Mouse (Mus musculus): ENCODE results near the gene Mtus2. TPM values are rescaled to one million over a fixed set of nuclear protein-coding genes. Genes with fewer than 3 reads are reported as not detected.

Mtus2 gene
- polyA plus RNA-seq, 1 experiment from 2014 or later = 20.4 TPM

GRCm38 (mm10) chr5:148264819-148265707 lies 307.9 kb downstream of the Mtus2 start:
- Histone ChIP-seq H3K27ac (ENCODE audit: low read length) (peak overlapping the region; percentile 25; the same call in 1 of the 2 replicates), H3K9me3 (ENCODE audit: control insufficient read depth, low read length) (0 out of 2 replicates have a peak, but pooled peaks cover 3% of the 10 kb centered on the region), H3K4me2 (ENCODE audit: low read depth, low read length) (peak overlapping the region; percentile 71), H3K4me3 (ENCODE audit: low read length) (peak overlapping the region; percentile 52), H3K36me3 (ENCODE audit: control insufficient read depth, insufficient read depth, low read length) (no peaks in the 10 kb centered on the region), H3K4me1 (ENCODE audit: control insufficient read depth, insufficient read depth, low read length) (peaks cover 2% of the 10 kb centered on the region; the same call in 1 of the 2 replicates), H3K9ac (ENCODE audit: low read depth, low read length) (peak overlapping the region; percentile 63), H3K27me3 (replicated peaks; ENCODE audit: control insufficient read depth, insufficient read depth, low read length) (no peaks in the 10 kb centered on the region)
- peak; percentile 85 for ATAC-seq
- WGBS = 1% methylated on average over 31 of the region's 32 CpGs

GRCm38 (mm10) chr5:148266841-148267240 lies 309.7 kb downstream of the Mtus2 start:
- H3K9me3 ChIP-seq (ENCODE audit: control insufficient read depth, low read length) = 0 out of 2 replicates have a peak, but pooled peaks cover 3% of the 10 kb centered on the region
- ATAC-seq = no peak
- WGBS = 64% methylated on average over 2 of the region's 2 CpGs
- H3K36me3 ChIP-seq (ENCODE audit: control insufficient read depth, insufficient read depth, low read length) = no peaks in the 10 kb centered on the region
- H3K9ac ChIP-seq (ENCODE audit: low read depth, low read length) = no peak overlapping the region
- no peak overlapping the region for H3K27ac ChIP-seq (ENCODE audit: low read length)
- peaks cover 2% of the 10 kb centered on the region; the same call in 1 of the 2 replicates for H3K4me1 ChIP-seq (ENCODE audit: control insufficient read depth, insufficient read depth, low read length)
- no peaks in the 10 kb centered on the region for H3K27me3 ChIP-seq (replicated peaks; ENCODE audit: control insufficient read depth, insufficient read depth, low read length)
- 0 out of 2 replicates have a peak overlapping the region, but pooled peaks have one; percentile 6 for H3K4me2 ChIP-seq (ENCODE audit: low read depth, low read length)
- peak overlapping the region; percentile 11; the same call in 1 of the 2 replicates for H3K4me3 ChIP-seq (ENCODE audit: low read length)

GRCm38 (mm10) chr5:148267446-148267845 lies 310.3 kb downstream of the Mtus2 start:
- Histone ChIP-seq H3K27me3 (replicated peaks; ENCODE audit: control insufficient read depth, insufficient read depth, low read length) (no peaks in the 10 kb centered on the region), H3K27ac (ENCODE audit: low read length) (no peak overlapping the region), H3K9me3 (ENCODE audit: control insufficient read depth, low read length) (0 out of 2 replicates have a peak, but pooled peaks cover 3% of the 10 kb centered on the region), H3K36me3 (ENCODE audit: control insufficient read depth, insufficient read depth, low read length) (no peaks in the 10 kb centered on the region), H3K4me1 (ENCODE audit: control insufficient read depth, insufficient read depth, low read length) (peaks cover 2% of the 10 kb centered on the region; the same call in 1 of the 2 replicates), H3K9ac (ENCODE audit: low read depth, low read length) (no peak overlapping the region), H3K4me2 (ENCODE audit: low read depth, low read length) (no peak overlapping the region), H3K4me3 (ENCODE audit: low read length) (no peak overlapping the region)
- ATAC-seq = no peak
- WGBS = 67% methylated on average over 4 of the region's 4 CpGs

GRCm38 (mm10) chr5:148272065-148272464 lies 314.9 kb downstream of the Mtus2 start:
- ATAC-seq = peak; percentile 86
- Histone ChIP-seq H3K27me3 (replicated peaks; ENCODE audit: control insufficient read depth, insufficient read depth, low read length) (no peaks in the 10 kb centered on the region), H3K4me3 (ENCODE audit: low read length) (no peak overlapping the region), H3K36me3 (ENCODE audit: control insufficient read depth, insufficient read depth, low read length) (no peaks in the 10 kb centered on the region), H3K27ac (ENCODE audit: low read length) (peak overlapping the region; percentile 15; the same call in 1 of the 2 replicates), H3K4me2 (ENCODE audit: low read depth, low read length) (no peak overlapping the region), H3K4me1 (ENCODE audit: control insufficient read depth, insufficient read depth, low read length) (no peaks in the 10 kb centered on the region), H3K9ac (ENCODE audit: low read depth, low read length) (no peak overlapping the region), H3K9me3 (ENCODE audit: control insufficient read depth, low read length) (0 out of 2 replicates have a peak, but pooled peaks cover 3% of the 10 kb centered on the region)
- WGBS = 41% methylated on average over 6 of the region's 6 CpGs

- Histone ChIP-seq H3K9me3 (ENCODE audit: control insufficient read depth, low read length) (0 out of 2 replicates have a peak, but pooled peaks cover 3% of the 10 kb centered on the region), H3K4me1 (ENCODE audit: control insufficient read depth, insufficient read depth, low read length) (no peaks in the 10 kb centered on the region), H3K27me3 (replicated peaks; ENCODE audit: control insufficient read depth, insufficient read depth, low read length) (no peaks in the 10 kb centered on the region), H3K27ac (ENCODE audit: low read length) (0 out of 2 replicates have a peak overlapping the region, but pooled peaks have one; percentile 15), H3K4me3 (ENCODE audit: low read length) (no peak overlapping the region), H3K9ac (ENCODE audit: low read depth, low read length) (no peak overlapping the region), H3K36me3 (ENCODE audit: control insufficient read depth, insufficient read depth, low read length) (no peaks in the 10 kb centered on the region), H3K4me2 (ENCODE audit: low read depth, low read length) (no peak overlapping the region)
- 79% methylated on average over 6 of the region's 6 CpGs for whole genome bisulfite sequencing
- no peak for ATAC-seq
Measured at GRCm38 (mm10) chr5:148272771-148273170, 315.7 kb downstream of the Mtus2 start.

- Histone ChIP-seq H3K4me3 (ENCODE audit: low read length) (no peak overlapping the region), H3K27ac (ENCODE audit: low read length) (peak overlapping the region; percentile 6; the same call in 1 of the 2 replicates), H3K36me3 (ENCODE audit: control insufficient read depth, insufficient read depth, low read length) (no peaks in the 10 kb centered on the region), H3K9ac (ENCODE audit: low read depth, low read length) (no peak overlapping the region), H3K9me3 (ENCODE audit: control insufficient read depth, low read length) (no peaks in the 10 kb centered on the region), H3K4me1 (ENCODE audit: control insufficient read depth, insufficient read depth, low read length) (no peaks in the 10 kb centered on the region), H3K4me2 (ENCODE audit: low read depth, low read length) (no peak overlapping the region), H3K27me3 (replicated peaks; ENCODE audit: control insufficient read depth, insufficient read depth, low read length) (no peaks in the 10 kb centered on the region)
- ATAC-seq = no peak
- 77% methylated on average over 8 of the region's 8 CpGs for WGBS
Measured at GRCm38 (mm10) chr5:148278233-148278632, 321.1 kb downstream of the Mtus2 start.

GRCm38 (mm10) chr5:148280321-148280720 lies 323.2 kb downstream of the Mtus2 start:
- ATAC-seq = no peak
- Histone ChIP-seq H3K9me3 (ENCODE audit: control insufficient read depth, low read length) (no peaks in the 10 kb centered on the region), H3K4me3 (ENCODE audit: low read length) (no peak overlapping the region), H3K27me3 (replicated peaks; ENCODE audit: control insufficient read depth, insufficient read depth, low read length) (no peaks in the 10 kb centered on the region), H3K4me2 (ENCODE audit: low read depth, low read length) (no peak overlapping the region), H3K27ac (ENCODE audit: low read length) (no peak overlapping the region), H3K4me1 (ENCODE audit: control insufficient read depth, insufficient read depth, low read length) (no peaks in the 10 kb centered on the region), H3K9ac (ENCODE audit: low read depth, low read length) (no peak overlapping the region), H3K36me3 (ENCODE audit: control insufficient read depth, insufficient read depth, low read length) (no peaks in the 10 kb centered on the region)
- whole genome bisulfite sequencing = 70% methylated on average over 5 of the region's 5 CpGs

GRCm38 (mm10) chr5:148282093-148282492 lies 325.0 kb downstream of the Mtus2 start:
- Histone ChIP-seq H3K9me3 (ENCODE audit: control insufficient read depth, low read length) (no peaks in the 10 kb centered on the region), H3K36me3 (ENCODE audit: control insufficient read depth, insufficient read depth, low read length) (no peaks in the 10 kb centered on the region), H3K4me2 (ENCODE audit: low read depth, low read length) (no peak overlapping the region), H3K27ac (ENCODE audit: low read length) (no peak overlapping the region), H3K27me3 (replicated peaks; ENCODE audit: control insufficient read depth, insufficient read depth, low read length) (no peaks in the 10 kb centered on the region), H3K9ac (ENCODE audit: low read depth, low read length) (no peak overlapping the region), H3K4me3 (ENCODE audit: low read length) (no peak overlapping the region), H3K4me1 (ENCODE audit: control insufficient read depth, insufficient read depth, low read length) (no peaks in the 10 kb centered on the region)
- 81% methylated on average over 6 of the region's 6 CpGs for WGBS
- no peak for ATAC-seq

- Histone ChIP-seq H3K36me3 (ENCODE audit: control insufficient read depth, insufficient read depth, low read length) (no peaks in the 10 kb centered on the region), H3K9me3 (ENCODE audit: control insufficient read depth, low read length) (no peaks in the 10 kb centered on the region), H3K4me2 (ENCODE audit: low read depth, low read length) (no peak overlapping the region), H3K27me3 (replicated peaks; ENCODE audit: control insufficient read depth, insufficient read depth, low read length) (no peaks in the 10 kb centered on the region), H3K4me3 (ENCODE audit: low read length) (no peak overlapping the region), H3K27ac (ENCODE audit: low read length) (no peak overlapping the region), H3K4me1 (ENCODE audit: control insufficient read depth, insufficient read depth, low read length) (no peaks in the 10 kb centered on the region), H3K9ac (ENCODE audit: low read depth, low read length) (no peak overlapping the region)
- no peak for ATAC-seq
- 92% methylated on average over 5 of the region's 5 CpGs for WGBS
Measured at GRCm38 (mm10) chr5:148282631-148283030, 325.5 kb downstream of the Mtus2 start.
